Mouse (Mus musculus) liver, embryonic 12.5 days (tissue): ENCODE results near the gene Olfr736. TPM values are rescaled to one million over a fixed set of nuclear protein-coding genes. Genes with fewer than 3 reads are reported as not detected.

ENCODE experiments used
- ATAC-seq: fragments of 200-750 bp; cut with Nextera tagmentation; 2 replicates; pipeline ENCODE4 v1.8.0; 2017; ENCODE audit warnings: moderate number of reproducible peaks, mild to moderate bottlenecking, moderate library complexity
- H3K27ac ChIP-seq: fragments of 300-500 bp; sonication (generic); 2 replicates; pipeline ENCODE4 v1.5.1; 2016; ENCODE audit warnings: mild to moderate bottlenecking
- H3K27me3 ChIP-seq: fragments of 300-500 bp; sonication (generic); replicated peaks from 2 replicates; pipeline ENCODE4 v1.6.1; 2016; ENCODE audit warnings: mild to moderate bottlenecking, moderate library complexity
- H3K36me3 ChIP-seq: fragments of 300-500 bp; sonication (generic); 2 replicates; pipeline ENCODE4 v1.6.1; 2016; ENCODE audit warnings: mild to moderate bottlenecking, moderate library complexity
- H3K4me1 ChIP-seq: fragments of 300-500 bp; sonication (generic); 2 replicates; pipeline ENCODE4 v1.6.1; 2016
- H3K4me2 ChIP-seq: fragments of 300-500 bp; sonication (generic); 2 replicates; pipeline ENCODE4 v1.6.1; 2016; ENCODE audit warnings: mild to moderate bottlenecking, moderate library complexity
- H3K4me3 ChIP-seq: fragments of 300-500 bp; sonication (generic); 2 replicates; pipeline ENCODE4 v1.5.1; 2016; ENCODE audit warnings: mild to moderate bottlenecking, moderate library complexity
- H3K9ac ChIP-seq: fragments of 300-500 bp; sonication (generic); 2 replicates; pipeline ENCODE4 v1.6.1; 2016; ENCODE audit warnings: mild to moderate bottlenecking, moderate library complexity
- H3K9me3 ChIP-seq: fragments of 300-500 bp; sonication (generic); replicated peaks from 2 replicates; pipeline ENCODE4 v1.6.1; 2016; ENCODE audit warnings: mild to moderate bottlenecking, moderate library complexity
- WGBS: fragments of 180-500 bp; shearing (Covaris S2); methylation state at CpG from one replicate; pipeline ENCODE4 v1.1.7; 2016; ENCODE audit not compliant: insufficient replicate concordance; 5-methylcytosine and 5-hydroxymethylcytosine counted together
- polyA plus RNA-seq: library from polyadenylated mRNA; unstranded; fragments of >200 nt; fragmentation: Nextera tagmentation; extraction: Ambion mirVana; gene quantifications from 2 replicates; pipeline ENCODE4 v1.2.1, GENCODE M21; 2016

Gene Olfr736
- not detected in 2 replicates for polyA plus RNA-seq

GRCm38 (mm10) chr14:50380863-50381262 lies at the start of gene Olfr736:
Gene Olfr736, plus strand, starts transcription at chr14:50381163.
- Histone ChIP-seq H3K27ac (no peak within 1 kb of the TSS), H3K4me2 (no peak within 1 kb of the TSS), H3K4me1 (no peaks in the 10 kb centered on the region), H3K36me3 (no peaks in the 10 kb centered on the region), H3K9me3 (no peaks in the 10 kb centered on the region), H3K27me3 (no peaks in the 10 kb centered on the region), H3K4me3 (no peak within 1 kb of the TSS), H3K9ac (no peak within 1 kb of the TSS)
- no peak for ATAC-seq
- WGBS, result 71% methylated on average over 2 of the region's 2 CpGs

DNA sequence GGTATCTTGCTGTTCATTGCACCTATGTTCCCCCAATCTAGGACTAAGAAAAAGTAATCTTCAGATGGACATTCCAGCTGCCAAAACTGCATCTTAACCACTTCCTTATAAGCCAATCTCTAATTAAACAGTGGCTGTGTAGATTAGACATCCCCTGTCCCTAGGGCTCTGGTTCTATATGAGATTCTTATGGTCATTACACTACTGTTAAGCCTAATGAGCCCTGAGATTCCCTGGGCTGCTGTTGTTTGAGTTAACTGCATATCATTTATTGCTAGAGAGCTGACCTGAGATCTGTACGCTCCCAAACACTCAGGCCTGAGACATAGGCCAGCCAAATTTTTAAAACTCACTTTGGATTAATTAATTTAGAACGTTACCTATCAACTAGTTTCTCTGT lies 32.2 kb upstream of the Olfr736 start, which contains the start of gene Olfr735:
Gene Olfr735, minus strand, starts transcription at position 77 of the 400 bp plus-strand sequence.
- Histone ChIP-seq H3K4me1 (no peaks in the 10 kb centered on the region), H3K27me3 (no peaks in the 10 kb centered on the region), H3K4me2 (no peak within 1 kb of the TSS), H3K4me3 (no peak within 1 kb of the TSS), H3K27ac (no peak within 1 kb of the TSS), H3K9ac (no peak within 1 kb of the TSS), H3K9me3 (no peaks in the 10 kb centered on the region), H3K36me3 (no peaks in the 10 kb centered on the region)
- ATAC-seq, result no peak
- WGBS, result 60% methylated on average over 2 of the region's 2 CpGs

DNA sequence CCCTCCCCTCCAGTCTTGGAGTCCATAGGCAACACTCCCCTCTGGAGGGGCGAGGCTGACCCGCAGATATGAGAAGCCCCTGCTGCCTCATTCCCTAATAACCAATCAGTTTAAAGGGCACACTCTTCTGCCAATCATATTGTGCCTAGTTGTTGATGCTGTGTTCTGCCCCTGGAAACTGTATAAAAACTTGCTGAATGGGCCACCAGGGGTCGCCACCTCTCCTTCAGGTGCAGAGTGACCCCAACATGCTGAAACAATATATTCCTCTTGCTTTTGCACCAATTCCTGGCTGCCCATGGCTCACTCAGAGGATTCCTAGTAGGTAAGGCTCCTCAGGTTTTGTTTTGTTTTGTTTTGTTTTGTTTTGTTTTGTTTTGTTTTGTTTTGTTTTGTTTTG lies 28.5 kb upstream of the Olfr736 start:
- no peak for ATAC-seq
- Histone ChIP-seq H3K9ac (no peak overlapping the region), H3K36me3 (no peaks in the 10 kb centered on the region), H3K4me3 (no peak overlapping the region), H3K27ac (no peak overlapping the region), H3K4me1 (no peaks in the 10 kb centered on the region), H3K9me3 (no peaks in the 10 kb centered on the region), H3K4me2 (no peak overlapping the region), H3K27me3 (no peaks in the 10 kb centered on the region)
- 23% methylated on average over 3 of the region's 3 CpGs for WGBS

GRCm38 (mm10) chr14:50356725-50357124 lies 24.2 kb upstream of the Olfr736 start:
- 55% methylated on average over 2 of the region's 2 CpGs for WGBS
- no peak overlapping the region for H3K4me3 ChIP-seq
- H3K9ac ChIP-seq, result no peak overlapping the region
- H3K4me1 ChIP-seq, result no peaks in the 10 kb centered on the region
- no peaks in the 10 kb centered on the region for H3K36me3 ChIP-seq
- no peak for ATAC-seq
- no peaks in the 10 kb centered on the region for H3K9me3 ChIP-seq
- no peaks in the 10 kb centered on the region for H3K27me3 ChIP-seq
- no peak overlapping the region for H3K4me2 ChIP-seq
- no peak overlapping the region for H3K27ac ChIP-seq

DNA sequence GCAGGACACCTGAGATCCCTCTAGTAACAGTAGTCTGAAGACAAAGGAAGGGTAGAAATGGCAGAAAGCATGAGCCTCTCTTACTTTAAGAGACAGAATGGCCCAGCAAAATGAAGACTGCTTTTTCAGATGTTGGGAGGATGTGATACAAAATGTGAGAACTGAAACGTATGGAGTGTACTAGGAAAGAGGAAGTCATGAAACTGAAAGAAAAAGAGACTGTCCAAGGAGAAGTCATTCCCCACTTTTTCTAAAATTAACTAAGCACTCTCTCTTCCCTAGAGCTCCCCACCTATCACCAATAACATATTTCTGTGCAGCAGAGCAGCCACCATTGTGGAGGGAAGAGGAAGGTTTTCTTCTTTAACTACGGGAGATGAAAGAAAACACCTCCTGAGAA lies 23.4 kb upstream of the Olfr736 start, which contains the start of gene Tlr11:
Gene Tlr11, plus strand, starts transcription at position 322 of the 400 bp plus-strand sequence.
- H3K4me2 ChIP-seq, result no peak within 1 kb of the TSS
- no peaks in the 10 kb centered on the region for H3K4me1 ChIP-seq
- H3K9me3 ChIP-seq, result no peaks in the 10 kb centered on the region
- 44% methylated on average over 2 of the region's 2 CpGs for WGBS
- no peak within 1 kb of the TSS for H3K4me3 ChIP-seq
- no peaks in the 10 kb centered on the region for H3K36me3 ChIP-seq
- no peak within 1 kb of the TSS for H3K27ac ChIP-seq
- H3K9ac ChIP-seq, result no peak within 1 kb of the TSS
- H3K27me3 ChIP-seq, result no peaks in the 10 kb centered on the region
- no peak for ATAC-seq

- H3K4me2 ChIP-seq, result no peak overlapping the region
- H3K4me3 ChIP-seq, result no peak overlapping the region
- no peak overlapping the region for H3K9ac ChIP-seq
- H3K27ac ChIP-seq, result no peak overlapping the region
- no peaks in the 10 kb centered on the region for H3K27me3 ChIP-seq
- 70% methylated on average over 3 of the region's 3 CpGs for WGBS
- no peaks in the 10 kb centered on the region for H3K36me3 ChIP-seq
- H3K9me3 ChIP-seq, result no peaks in the 10 kb centered on the region
- no peak for ATAC-seq
- H3K4me1 ChIP-seq, result no peaks in the 10 kb centered on the region
Observed at GRCm38 (mm10) chr14:50360480-50360879, 20.5 kb upstream of the Olfr736 start.

DNA sequence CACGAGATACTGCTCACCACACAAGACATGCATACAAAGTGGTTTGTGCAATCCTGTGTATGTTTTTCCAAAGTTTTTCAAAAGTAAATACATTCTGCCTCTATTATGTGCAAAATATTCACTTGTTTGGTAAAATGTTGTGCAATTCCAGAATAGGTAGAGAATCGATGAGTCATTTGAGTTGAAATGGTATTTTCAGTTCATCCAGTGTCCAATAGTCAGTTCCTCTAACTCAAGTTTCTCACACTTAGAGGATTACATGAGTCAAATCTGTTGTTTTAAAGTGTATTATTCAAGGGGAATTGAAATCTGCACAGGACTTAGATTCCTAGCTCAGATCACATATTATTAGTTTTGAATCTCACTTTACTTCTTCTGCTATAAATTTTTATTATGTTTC lies 17.4 kb upstream of the Olfr736 start:
- Histone ChIP-seq H3K4me2 (no peak overlapping the region), H3K27me3 (no peaks in the 10 kb centered on the region), H3K9me3 (no peaks in the 10 kb centered on the region), H3K27ac (no peak overlapping the region), H3K9ac (no peak overlapping the region), H3K4me3 (no peak overlapping the region), H3K36me3 (no peaks in the 10 kb centered on the region), H3K4me1 (no peaks in the 10 kb centered on the region)
- 54% methylated on average over 2 of the region's 2 CpGs for WGBS
- ATAC-seq, result no peak

DNA sequence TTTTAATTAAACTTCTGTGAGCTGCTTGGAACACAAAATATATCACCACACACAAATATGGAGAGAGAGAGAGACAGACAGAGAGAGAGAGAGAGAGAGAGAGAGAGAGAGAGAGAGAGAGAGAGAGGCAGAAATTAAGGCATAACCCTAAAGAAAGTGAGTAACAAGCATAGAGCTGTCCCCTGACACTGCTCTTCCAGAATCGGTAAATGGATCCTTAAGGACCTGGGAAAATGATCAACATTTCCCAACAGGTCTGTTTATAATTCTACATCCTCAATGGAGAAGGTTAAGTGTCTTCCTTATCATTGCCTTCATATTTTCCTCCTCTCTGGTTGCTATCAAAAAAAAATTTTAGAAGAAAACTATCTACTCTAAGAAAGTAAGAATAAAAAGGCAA lies 26.3 kb downstream of the Olfr736 start, which contains the start of gene Olfr738:
Gene Olfr738, plus strand, starts transcription at position 301 of the 400 bp plus-strand sequence.
- Histone ChIP-seq H3K36me3 (no peaks in the 10 kb centered on the region), H3K27ac (no peak within 1 kb of the TSS), H3K4me2 (no peak within 1 kb of the TSS), H3K9me3 (no peaks in the 10 kb centered on the region), H3K9ac (no peak within 1 kb of the TSS), H3K27me3 (no peaks in the 10 kb centered on the region), H3K4me1 (no peaks in the 10 kb centered on the region), H3K4me3 (no peak within 1 kb of the TSS)
- ATAC-seq, result no peak
- 68% methylated on average over 1 of the region's 1 CpGs for WGBS

GRCm38 (mm10) chr14:50418326-50418725 lies 37.4 kb downstream of the Olfr736 start, which contains the start of gene Olfr739:
Gene Olfr739, plus strand, starts transcription at chr14:50418626.
- no peaks in the 10 kb centered on the region for H3K4me1 ChIP-seq
- H3K9me3 ChIP-seq, result no peaks in the 10 kb centered on the region
- no peak within 1 kb of the TSS for H3K27ac ChIP-seq
- H3K4me2 ChIP-seq, result no peak within 1 kb of the TSS
- H3K9ac ChIP-seq, result no peak within 1 kb of the TSS
- WGBS, result 52% methylated on average over 2 of the region's 2 CpGs
- H3K4me3 ChIP-seq, result no peak within 1 kb of the TSS
- H3K27me3 ChIP-seq, result no peaks in the 10 kb centered on the region
- no peaks in the 10 kb centered on the region for H3K36me3 ChIP-seq
- ATAC-seq, result no peak

Other genes with a start within 250 kb of the Olfr736 start
- gene Olfr728, start 238.5 kb upstream of the Olfr736 start, polyA plus RNA-seq, result not detected in 2 replicates
- not detected in 2 replicates for gene Olfr729, start 228.3 kb upstream of the Olfr736 start, polyA plus RNA-seq
- not detected in 2 replicates for gene Olfr730, start 193.0 kb upstream of the Olfr736 start, polyA plus RNA-seq
- gene Olfr731, start 139.3 kb upstream of the Olfr736 start, polyA plus RNA-seq, result not detected in 2 replicates
- gene Olfr732, start 97.0 kb upstream of the Olfr736 start, polyA plus RNA-seq, result not detected in 2 replicates
- not detected in 2 replicates for gene Olfr733, start 79.6 kb upstream of the Olfr736 start, polyA plus RNA-seq
- gene Olfr734, start 54.4 kb upstream of the Olfr736 start, polyA plus RNA-seq, result not detected in 2 replicates
- gene Olfr735, start 32.3 kb upstream of the Olfr736 start, polyA plus RNA-seq, result not detected in 2 replicates
- not detected in 2 replicates for gene Tlr11, start 23.2 kb upstream of the Olfr736 start, polyA plus RNA-seq
- gene Olfr738, start 26.4 kb downstream of the Olfr736 start, polyA plus RNA-seq, result not detected in 2 replicates
- not detected in 2 replicates for gene Olfr739, start 37.5 kb downstream of the Olfr736 start, polyA plus RNA-seq
- not detected in 2 replicates for gene Olfr740, start 64.4 kb downstream of the Olfr736 start, polyA plus RNA-seq
- not detected in 2 replicates for gene Olfr741, start 91.6 kb downstream of the Olfr736 start, polyA plus RNA-seq
- not detected in 2 replicates for gene Olfr742, start 122.4 kb downstream of the Olfr736 start, polyA plus RNA-seq
- not detected in 2 replicates for gene Olfr743, start 140.7 kb downstream of the Olfr736 start, polyA plus RNA-seq
- not detected in 2 replicates for gene Olfr744, start 233.7 kb downstream of the Olfr736 start, polyA plus RNA-seq